Mouse (Mus musculus): Measurements from ENCODE around the gene Fancc. TPM values are rescaled to one million over a fixed set of nuclear protein-coding genes. Genes with fewer than 3 reads are reported as not detected.
"Not testable (repeated sequence)": the region's sequence is repeated elsewhere in the genome, so short reads cannot be mapped to it uniquely, and the experiment has no call there.

The Fancc gene
- polyA plus RNA-seq, 1 experiment from 2014 or later = 21.8 TPM

DNA sequence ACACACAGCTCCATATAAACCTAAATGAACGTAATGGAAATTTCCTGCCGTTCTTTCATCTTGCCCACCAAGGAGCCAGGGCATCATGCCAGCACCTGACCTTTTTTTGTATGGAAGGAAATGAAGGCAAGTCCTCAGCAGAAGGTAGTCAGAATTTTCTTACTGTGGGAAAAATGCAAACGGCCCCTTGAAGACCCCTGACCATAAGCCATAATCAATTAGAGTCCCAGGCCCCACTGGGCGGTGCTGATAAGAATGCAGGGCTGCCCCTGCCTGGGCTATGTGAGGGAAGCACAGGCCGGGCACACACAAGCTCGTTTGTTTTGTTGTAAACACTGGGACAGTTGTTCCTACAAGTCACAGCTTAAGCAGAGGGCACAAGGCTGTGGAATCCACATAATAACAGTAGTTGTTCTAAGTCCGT is 179.4 kb downstream of the Fancc start:
- WGBS = 52% methylated on average over 7 of the region's 7 CpGs
- Histone ChIP-seq H3K9me3 (replicated peaks; ENCODE audit: control insufficient read depth, low read length) (no peaks in the 10 kb centered on the region), H3K4me1 (ENCODE audit: control insufficient read depth, insufficient read depth, low read length) (no peaks in the 10 kb centered on the region), H3K27ac (replicated peaks; ENCODE audit: low read depth, low read length) (no peak overlapping the region; the same call in 1 of the 2 replicates), H3K9ac (replicated peaks; ENCODE audit: low read length) (no peak overlapping the region), H3K4me3 (ENCODE audit: low read depth, low read length) (no peak overlapping the region), H3K4me2 (ENCODE audit: low read depth, low read length) (no peak overlapping the region), H3K27me3 (ENCODE audit: control insufficient read depth, insufficient read depth, low read length) (no peaks in the 10 kb centered on the region), H3K36me3 (replicated peaks; ENCODE audit: control insufficient read depth, insufficient read depth, low read depth, low read length) (no peaks in the 10 kb centered on the region)
- ATAC-seq (replicated peaks; ENCODE audit: insufficient number of reproducible peaks, low FRiP score, low TSS enrichment, low read depth) (no peak), DNase-seq (ENCODE audit: low spot score) (no peak)

DNA sequence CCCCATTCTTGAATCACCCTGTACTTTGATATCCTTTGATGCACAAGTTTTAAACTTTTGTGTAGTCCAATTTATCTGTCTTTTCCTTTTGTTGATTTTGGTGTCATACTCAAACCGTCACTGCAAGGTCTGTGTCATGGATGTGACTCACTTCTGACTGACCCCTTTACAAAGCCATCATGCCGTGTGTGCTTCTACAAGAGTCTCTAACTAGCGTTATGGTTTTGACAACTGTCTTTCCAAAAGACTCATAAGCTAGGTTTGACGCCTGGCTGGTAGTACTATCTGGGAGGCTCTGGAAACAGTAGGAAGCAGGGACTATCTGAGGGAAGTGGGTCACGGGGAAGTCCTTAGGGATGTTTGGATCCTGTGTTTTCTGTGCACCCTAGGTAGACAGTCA is 180.7 kb downstream of the Fancc start:
- DNase-seq (ENCODE audit: low spot score) = no peak
- no peaks in the 10 kb centered on the region for H3K4me1 ChIP-seq (ENCODE audit: control insufficient read depth, insufficient read depth, low read length)
- H3K9ac ChIP-seq (replicated peaks; ENCODE audit: low read length) = no peak overlapping the region
- no peaks in the 10 kb centered on the region for H3K27me3 ChIP-seq (ENCODE audit: control insufficient read depth, insufficient read depth, low read length)
- no peak overlapping the region for H3K4me2 ChIP-seq (ENCODE audit: low read depth, low read length)
- ATAC-seq (replicated peaks; ENCODE audit: insufficient number of reproducible peaks, low FRiP score, low TSS enrichment, low read depth) = no peak
- 90% methylated on average over 5 of the region's 5 CpGs for WGBS
- no peak overlapping the region for H3K27ac ChIP-seq (replicated peaks; ENCODE audit: low read depth, low read length)
- H3K4me3 ChIP-seq (ENCODE audit: low read depth, low read length) = no peak overlapping the region
- no peaks in the 10 kb centered on the region for H3K9me3 ChIP-seq (replicated peaks; ENCODE audit: control insufficient read depth, low read length)
- H3K36me3 ChIP-seq (replicated peaks; ENCODE audit: control insufficient read depth, insufficient read depth, low read depth, low read length) = no peaks in the 10 kb centered on the region

DNA sequence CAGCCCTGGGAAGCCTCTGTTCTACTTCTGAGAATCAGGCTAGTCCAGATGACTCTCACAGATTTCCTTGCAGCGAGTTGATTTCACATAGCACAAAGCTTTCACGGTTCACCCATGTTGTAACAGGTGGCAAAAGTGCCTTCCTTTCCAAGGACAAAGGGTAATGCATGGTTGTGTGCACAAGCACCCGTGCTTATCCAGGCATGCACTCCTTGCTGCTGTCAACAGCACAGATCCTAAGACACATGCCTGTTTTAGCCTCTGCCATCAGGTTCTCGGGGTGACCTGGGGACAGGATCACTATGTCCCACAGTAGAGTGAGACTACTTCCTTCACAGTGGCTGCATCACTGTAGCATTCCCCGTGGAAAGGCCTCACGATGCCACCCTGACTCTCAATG is 181.3 kb downstream of the Fancc start:
- Histone ChIP-seq H3K4me1 (ENCODE audit: control insufficient read depth, insufficient read depth, low read length) (no peaks in the 10 kb centered on the region), H3K4me2 (ENCODE audit: low read depth, low read length) (no peak overlapping the region), H3K9me3 (replicated peaks; ENCODE audit: control insufficient read depth, low read length) (no peaks in the 10 kb centered on the region), H3K27ac (replicated peaks; ENCODE audit: low read depth, low read length) (no peak overlapping the region), H3K36me3 (replicated peaks; ENCODE audit: control insufficient read depth, insufficient read depth, low read depth, low read length) (no peaks in the 10 kb centered on the region), H3K27me3 (ENCODE audit: control insufficient read depth, insufficient read depth, low read length) (no peaks in the 10 kb centered on the region), H3K9ac (replicated peaks; ENCODE audit: low read length) (no peak overlapping the region), H3K4me3 (ENCODE audit: low read depth, low read length) (no peak overlapping the region)
- ATAC-seq (replicated peaks; ENCODE audit: insufficient number of reproducible peaks, low FRiP score, low TSS enrichment, low read depth) = no peak
- no peak for DNase-seq (ENCODE audit: low spot score)
- WGBS = 90% methylated on average over 6 of the region's 6 CpGs

DNA sequence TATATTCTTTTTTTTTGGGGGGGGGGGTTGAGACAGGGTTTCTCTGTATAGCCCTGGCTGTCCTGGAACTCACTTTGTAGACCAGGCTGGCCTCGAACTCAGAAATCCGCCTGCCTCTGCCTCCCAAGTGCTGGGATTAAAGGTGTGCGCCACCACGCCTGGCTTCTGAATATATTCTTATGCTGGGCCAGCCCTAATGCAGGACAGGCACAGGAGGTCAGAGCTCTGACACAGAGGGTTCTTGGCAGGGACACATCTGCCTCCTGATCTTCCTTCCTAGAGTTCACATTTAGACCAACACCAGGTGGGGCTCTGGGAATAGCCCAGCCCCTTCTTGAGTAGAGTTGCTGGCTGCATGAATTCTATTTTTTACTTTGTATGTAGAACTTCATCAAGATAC is 182.0 kb downstream of the Fancc start:
- H3K4me2 ChIP-seq (ENCODE audit: low read depth, low read length); H3K9me3 ChIP-seq (replicated peaks; ENCODE audit: control insufficient read depth, low read length); DNase-seq (ENCODE audit: low spot score); H3K36me3 ChIP-seq (replicated peaks; ENCODE audit: control insufficient read depth, insufficient read depth, low read depth, low read length); H3K27me3 ChIP-seq (ENCODE audit: control insufficient read depth, insufficient read depth, low read length); ATAC-seq (replicated peaks; ENCODE audit: insufficient number of reproducible peaks, low FRiP score, low TSS enrichment, low read depth); H3K4me3 ChIP-seq (ENCODE audit: low read depth, low read length); H3K9ac ChIP-seq (replicated peaks; ENCODE audit: low read length); H3K4me1 ChIP-seq (ENCODE audit: control insufficient read depth, insufficient read depth, low read length); H3K27ac ChIP-seq (replicated peaks; ENCODE audit: low read depth, low read length): not testable (repeated sequence)
- WGBS = 100% methylated on average over 2 of the region's 4 CpGs

DNA sequence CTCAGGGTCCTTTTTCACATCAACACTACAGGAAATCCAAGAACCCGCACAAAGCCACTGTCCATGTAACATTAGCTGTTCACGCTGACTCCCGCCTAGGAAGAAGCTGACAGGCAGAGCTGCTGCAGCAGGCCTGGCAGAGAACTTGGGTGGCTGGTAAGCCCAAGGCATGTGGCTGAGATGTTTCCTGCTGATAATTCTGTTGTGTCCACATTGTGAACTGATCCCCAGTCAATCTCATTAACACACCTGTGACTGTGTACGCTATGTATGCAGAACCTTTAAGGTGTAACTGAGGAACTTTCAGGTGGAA is 182.5 kb downstream of the Fancc start:
- ATAC-seq (replicated peaks; ENCODE audit: insufficient number of reproducible peaks, low FRiP score, low TSS enrichment, low read depth) (no peak), DNase-seq (ENCODE audit: low spot score) (peak; percentile 26)
- Histone ChIP-seq H3K36me3 (replicated peaks; ENCODE audit: control insufficient read depth, insufficient read depth, low read depth, low read length) (no peaks in the 10 kb centered on the region), H3K4me3 (ENCODE audit: low read depth, low read length) (no peak overlapping the region), H3K9me3 (replicated peaks; ENCODE audit: control insufficient read depth, low read length) (no peaks in the 10 kb centered on the region), H3K27me3 (ENCODE audit: control insufficient read depth, insufficient read depth, low read length) (no peaks in the 10 kb centered on the region), H3K4me2 (ENCODE audit: low read depth, low read length) (no peak overlapping the region), H3K27ac (replicated peaks; ENCODE audit: low read depth, low read length) (no peak overlapping the region), H3K9ac (replicated peaks; ENCODE audit: low read length) (no peak overlapping the region), H3K4me1 (ENCODE audit: control insufficient read depth, insufficient read depth, low read length) (no peaks in the 10 kb centered on the region)
- WGBS = 61% methylated on average over 4 of the region's 4 CpGs

DNA sequence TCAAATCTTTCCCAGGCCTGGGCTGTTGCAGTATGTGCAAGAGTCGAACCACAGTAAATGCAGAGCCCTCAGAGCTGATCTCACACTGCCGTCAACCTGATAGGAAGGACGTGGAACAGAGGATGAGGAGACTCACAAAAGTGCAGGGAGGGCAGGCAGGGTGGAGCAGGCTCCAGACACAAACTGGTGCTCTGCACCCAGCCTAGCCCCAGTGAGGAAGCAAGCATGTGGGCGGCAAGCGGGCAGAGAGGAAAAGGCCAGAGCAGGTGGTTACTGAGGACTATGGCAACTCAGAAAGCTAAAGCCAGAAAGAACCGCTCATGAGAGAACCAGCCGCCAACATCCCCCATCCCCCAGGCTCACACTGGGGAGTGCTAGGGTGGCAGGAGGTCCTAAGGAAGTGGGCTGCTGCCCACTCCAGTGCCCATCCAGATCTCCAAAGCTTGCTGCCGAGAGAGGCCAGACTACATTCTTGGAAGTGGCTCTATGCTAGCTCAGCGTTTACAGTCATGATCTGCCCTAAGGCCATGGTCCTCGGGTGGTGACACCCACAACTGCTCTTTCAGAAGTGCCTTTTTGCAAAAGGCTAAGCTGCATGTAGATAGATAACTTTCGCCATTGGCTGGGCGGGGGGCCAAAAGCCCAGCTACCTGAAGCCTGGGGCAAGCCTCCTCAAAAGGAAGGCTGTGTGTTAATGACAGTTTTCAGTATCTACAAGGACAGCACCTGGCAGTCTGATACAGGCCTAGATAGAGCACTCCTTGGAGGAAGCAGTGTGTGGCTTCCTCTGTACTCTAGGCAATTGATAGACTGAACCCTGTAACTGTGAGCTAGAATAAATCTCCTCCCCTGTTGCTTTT is 183.1 kb downstream of the Fancc start:
- Histone ChIP-seq H3K4me3 (ENCODE audit: low read depth, low read length) (no peak overlapping the region), H3K4me1 (ENCODE audit: control insufficient read depth, insufficient read depth, low read length) (no peaks in the 10 kb centered on the region), H3K27me3 (ENCODE audit: control insufficient read depth, insufficient read depth, low read length) (no peaks in the 10 kb centered on the region), H3K27ac (replicated peaks; ENCODE audit: low read depth, low read length) (no peak overlapping the region), H3K9me3 (replicated peaks; ENCODE audit: control insufficient read depth, low read length) (no peaks in the 10 kb centered on the region), H3K4me2 (ENCODE audit: low read depth, low read length) (no peak overlapping the region), H3K36me3 (replicated peaks; ENCODE audit: control insufficient read depth, insufficient read depth, low read depth, low read length) (no peaks in the 10 kb centered on the region), H3K9ac (replicated peaks; ENCODE audit: low read length) (no peak overlapping the region)
- DNase-seq (ENCODE audit: low spot score) (no peak), ATAC-seq (replicated peaks; ENCODE audit: insufficient number of reproducible peaks, low FRiP score, low TSS enrichment, low read depth) (no peak)
- 79% methylated on average over 12 of the region's 12 CpGs for WGBS

DNA sequence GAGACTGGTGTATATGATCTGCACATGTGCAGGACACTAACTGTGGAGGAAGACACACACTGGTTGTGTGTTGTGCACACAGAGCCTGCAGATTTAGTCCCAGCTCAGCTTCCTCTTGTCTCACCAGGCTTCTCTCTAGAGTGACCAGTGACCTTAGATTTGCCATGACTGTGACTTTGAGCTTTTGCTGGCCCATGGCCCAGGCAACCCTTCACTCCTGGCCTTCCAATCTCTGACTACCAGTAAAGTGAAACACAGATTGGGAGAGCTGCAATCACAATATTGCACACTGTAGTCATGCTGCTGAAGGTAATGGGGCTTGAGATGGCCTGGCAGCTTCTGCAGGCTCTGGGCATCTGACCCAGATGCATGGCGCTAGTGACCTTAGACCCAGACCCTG is 183.8 kb downstream of the Fancc start:
- DNase-seq (ENCODE audit: low spot score) (no peak), ATAC-seq (replicated peaks; ENCODE audit: insufficient number of reproducible peaks, low FRiP score, low TSS enrichment, low read depth) (no peak)
- Histone ChIP-seq H3K4me1 (ENCODE audit: control insufficient read depth, insufficient read depth, low read length) (no peaks in the 10 kb centered on the region), H3K9me3 (replicated peaks; ENCODE audit: control insufficient read depth, low read length) (no peaks in the 10 kb centered on the region), H3K36me3 (replicated peaks; ENCODE audit: control insufficient read depth, insufficient read depth, low read depth, low read length) (no peaks in the 10 kb centered on the region), H3K4me3 (ENCODE audit: low read depth, low read length) (no peak overlapping the region), H3K27me3 (ENCODE audit: control insufficient read depth, insufficient read depth, low read length) (no peaks in the 10 kb centered on the region), H3K9ac (replicated peaks; ENCODE audit: low read length) (no peak overlapping the region), H3K4me2 (ENCODE audit: low read depth, low read length) (no peak overlapping the region), H3K27ac (replicated peaks; ENCODE audit: low read depth, low read length) (no peak overlapping the region)
- WGBS = 87% methylated on average over 1 of the region's 1 CpGs

DNA sequence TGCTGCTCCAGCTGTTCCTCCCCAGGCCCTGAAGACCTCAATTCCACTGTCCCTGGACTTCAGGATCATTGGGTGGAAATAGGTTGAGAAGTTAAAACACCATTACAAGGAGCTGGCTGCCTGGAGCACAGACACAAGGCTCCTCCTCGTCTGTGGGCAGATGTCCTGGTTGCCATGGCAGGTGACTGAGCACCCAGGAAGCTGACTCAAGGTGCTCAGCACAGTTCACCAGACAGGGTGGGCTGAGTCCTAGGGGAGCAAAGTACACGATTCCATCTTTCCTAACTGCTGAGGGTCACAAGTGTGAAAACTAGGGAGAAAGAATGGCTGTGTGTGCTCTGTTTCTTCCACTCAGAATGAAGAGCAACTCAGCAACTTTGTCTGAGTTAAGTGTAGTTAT is 185.9 kb downstream of the Fancc start:
- H3K9me3 ChIP-seq (replicated peaks; ENCODE audit: control insufficient read depth, low read length) = no peaks in the 10 kb centered on the region
- ATAC-seq (replicated peaks; ENCODE audit: insufficient number of reproducible peaks, low FRiP score, low TSS enrichment, low read depth) (no peak), DNase-seq (ENCODE audit: low spot score) (no peak)
- H3K4me3 ChIP-seq (ENCODE audit: low read depth, low read length) = no peak overlapping the region
- no peak overlapping the region for H3K9ac ChIP-seq (replicated peaks; ENCODE audit: low read length)
- H3K36me3 ChIP-seq (replicated peaks; ENCODE audit: control insufficient read depth, insufficient read depth, low read depth, low read length) = no peaks in the 10 kb centered on the region
- H3K4me1 ChIP-seq (ENCODE audit: control insufficient read depth, insufficient read depth, low read length) = no peaks in the 10 kb centered on the region
- H3K4me2 ChIP-seq (ENCODE audit: low read depth, low read length) = no peak overlapping the region
- H3K27me3 ChIP-seq (ENCODE audit: control insufficient read depth, insufficient read depth, low read length) = no peaks in the 10 kb centered on the region
- 67% methylated on average over 2 of the region's 2 CpGs for WGBS
- H3K27ac ChIP-seq (replicated peaks; ENCODE audit: low read depth, low read length) = no peak overlapping the region

Measured in embryonic facial prominence, embryonic 11.5 days (tissue).